Mouse (Mus musculus) adrenal gland, postnatal 36 days (tissue): ENCODE results near the gene Cnot1. TPM values are rescaled to one million over a fixed set of nuclear protein-coding genes. Genes with fewer than 3 reads are reported as not detected.
"Not testable (repeated sequence)": the region's sequence is repeated elsewhere in the genome, so short reads cannot be mapped to it uniquely, and the experiment has no call there.

Experiments used
- DNase-seq, 2 experiments: peaks; one replicate each; pipeline ENCODE4 v3.0.0; 2021; ENCODE audit warnings: mixed read lengths in 1 of 2
- long read RNA-seq, 2 experiments: library from polyadenylated mRNA; stranded (forward); transcript quantifications; one replicate each; pipeline ENCODE4 v2.0.0; 2021; ENCODE audit warnings: borderline sequencing depth in 2 of 2
- total RNA-seq, 2 experiments: library from RNA; stranded (reverse); gene quantifications; 2 replicates each; pipeline ENCODE4 v1.2.3; 2021

Cnot1 gene
- 100 to 1,000 TPM; 148 to 168 TPM for total RNA-seq
- long read RNA-seq, experiment 1, partial matches to known transcripts: 3 of 9 reads
- long read RNA-seq, experiment 1, other reads (novel, unspliced or antisense): 6 of 9 reads
- long read RNA-seq, experiment 2, partial matches to known transcripts: 1 of 2 reads
- long read RNA-seq, experiment 2, other reads (novel, unspliced or antisense): 1 of 2 reads

- DNase-seq: peak; percentile 95
Observed at GRCm38 (mm10) chr8:95807331-95807843, at the start of gene Cnot1. Gene Cnot1, minus strand, starts transcription at chr8:95807464.

GRCm38 (mm10) chr8:95854174-95854573, 46.9 kb upstream of the Cnot1 start:
- no peak for DNase-seq

GRCm38 (mm10) chr8:95853102-95853843, 46.0 kb upstream of the Cnot1 start, which contains the start of gene Slc38a7:
Gene Slc38a7, minus strand, starts transcription at chr8:95853539.
- peak; percentile 77 to 78 for DNase-seq

GRCm38 (mm10) chr8:95852290-95852689, 45.0 kb upstream of the Cnot1 start:
- DNase-seq: peak; percentile 54 to 65

GRCm38 (mm10) chr8:95850326-95850725, 43.1 kb upstream of the Cnot1 start:
- no peak for DNase-seq

GRCm38 (mm10) chr8:95848734-95849464, 41.6 kb upstream of the Cnot1 start:
- no peak for DNase-seq

GRCm38 (mm10) chr8:95848061-95848551, 40.8 kb upstream of the Cnot1 start:
- DNase-seq: no peak

- DNase-seq: no peak
Observed at GRCm38 (mm10) chr8:95845026-95845425, 37.8 kb upstream of the Cnot1 start.

- no peak for DNase-seq
Observed at GRCm38 (mm10) chr8:95843968-95844367, 36.7 kb upstream of the Cnot1 start.

- no peak for DNase-seq
Observed at GRCm38 (mm10) chr8:95841436-95841835, 34.2 kb upstream of the Cnot1 start.

- DNase-seq: no peak
Observed at GRCm38 (mm10) chr8:95839289-95839688, 32.0 kb upstream of the Cnot1 start.

- DNase-seq: no peak
Observed at GRCm38 (mm10) chr8:95837266-95837665, 30.0 kb upstream of the Cnot1 start.

- DNase-seq: no peak
Observed at GRCm38 (mm10) chr8:95835891-95836290, 28.6 kb upstream of the Cnot1 start.

GRCm38 (mm10) chr8:95833435-95833984, 26.2 kb upstream of the Cnot1 start:
- DNase-seq: no peak

- DNase-seq: peak; percentile 84 to 86
Observed at GRCm38 (mm10) chr8:95832603-95833434, 25.6 kb upstream of the Cnot1 start.

GRCm38 (mm10) chr8:95830144-95830543, 22.9 kb upstream of the Cnot1 start:
- no peak for DNase-seq

- not testable (repeated sequence) for DNase-seq
Observed at GRCm38 (mm10) chr8:95825162-95825561, 17.9 kb upstream of the Cnot1 start, which contains the start of gene Sap18b. Gene Sap18b, plus strand, starts transcription at chr8:95825346.

GRCm38 (mm10) chr8:95822699-95823098, 15.4 kb upstream of the Cnot1 start:
- no peak for DNase-seq

GRCm38 (mm10) chr8:95822096-95822495, 14.8 kb upstream of the Cnot1 start:
- no peak for DNase-seq

- no peak for DNase-seq
Observed at GRCm38 (mm10) chr8:95821266-95821665, 14.0 kb upstream of the Cnot1 start.

- DNase-seq: no peak
Observed at GRCm38 (mm10) chr8:95818211-95818610, 10.9 kb upstream of the Cnot1 start.
